Mouse (Mus musculus) intestine, embryonic 16.5 days (tissue): ENCODE data around the gene Lyrm7. TPM values are rescaled to one million over a fixed set of nuclear protein-coding genes. Genes with fewer than 3 reads are reported as not detected.
A peak's percentile ranks its signal among the peaks of the same experiment; 100 is the strongest.

Source experiments
- ATAC-seq: fragments of 200-750 bp; cut with Nextera tagmentation; 2 replicates; pipeline ENCODE4 v1.8.0; 2017; ENCODE audit warnings: moderate TSS enrichment, moderate library complexity
- H3K27ac ChIP-seq: fragments of 300-500 bp; sonication (generic); 2 replicates; pipeline ENCODE4 v1.5.1; 2014; ENCODE audit warnings: mild to moderate bottlenecking, low read length
- H3K27me3 ChIP-seq: fragments of 300-500 bp; sonication (generic); replicated peaks from 2 replicates; pipeline ENCODE4 v1.6.1; 2014; ENCODE audit warnings: low read length, control low read depth, mixed read lengths; ENCODE audit not compliant: control insufficient read depth, insufficient read depth
- H3K36me3 ChIP-seq: fragments of 300-500 bp; sonication (generic); 2 replicates; pipeline ENCODE4 v1.6.1; 2014; ENCODE audit warnings: low read length, control low read depth; ENCODE audit not compliant: control insufficient read depth, insufficient read depth
- H3K4me1 ChIP-seq: fragments of 300-500 bp; sonication (generic); 2 replicates; pipeline ENCODE4 v1.6.1; 2014; ENCODE audit warnings: low read length, control low read depth, mixed read lengths; ENCODE audit not compliant: control insufficient read depth, insufficient read depth
- H3K4me2 ChIP-seq: fragments of 300-500 bp; sonication (generic); 2 replicates; pipeline ENCODE4 v1.6.1; 2014; ENCODE audit warnings: low read depth, low read length, control low read depth
- H3K4me3 ChIP-seq: fragments of 300-500 bp; sonication (generic); 2 replicates; pipeline ENCODE4 v1.5.1; 2014; ENCODE audit warnings: mild to moderate bottlenecking, low read length
- H3K9ac ChIP-seq: fragments of 300-500 bp; sonication (generic); 2 replicates; pipeline ENCODE4 v1.6.1; 2014; ENCODE audit warnings: low read depth, low read length
- H3K9me3 ChIP-seq: fragments of 300-500 bp; sonication (generic); 2 replicates; pipeline ENCODE4 v1.6.1; 2016; ENCODE audit warnings: low read length, control low read depth; ENCODE audit not compliant: control insufficient read depth
- WGBS: fragments of 180-500 bp; shearing (Covaris S2); extraction: QIAGEN DNeasy Blood & Tissue Kit; methylation state at CpG from one replicate; pipeline ENCODE4 v1.1.7; 2014; 5-methylcytosine and 5-hydroxymethylcytosine counted together
- polyA plus RNA-seq: library from polyadenylated mRNA; unstranded; fragments of >200 nt; fragmentation: Nextera tagmentation; extraction: Ambion mirVana; gene quantifications from 2 replicates; pipeline ENCODE4 v1.2.1, GENCODE M21; 2015

Lyrm7 gene
- 9.7 and 12.7 TPM in 2 replicates for polyA plus RNA-seq

GRCm38 (mm10) chr11:54860256-54861038 is at the start of gene Lyrm7:
Lyrm7 (minus strand) TSS chr11:54860916.
- H3K9me3 ChIP-seq = no peaks in the 10 kb centered on the region
- peak within 1 kb of the TSS; percentile 78 for H3K9ac ChIP-seq
- H3K4me2 ChIP-seq = peak within 1 kb of the TSS; percentile 74
- no peaks in the 10 kb centered on the region for H3K27me3 ChIP-seq
- H3K36me3 ChIP-seq = no peaks in the 10 kb centered on the region
- peak; percentile 98 for ATAC-seq
- H3K27ac ChIP-seq = peak within 1 kb of the TSS; percentile 85
- under 1% methylated on average over 42 of the region's 42 CpGs for WGBS
- peaks cover 6% of the 10 kb centered on the region; the same call in 1 of the 2 replicates for H3K4me1 ChIP-seq
- H3K4me3 ChIP-seq = peak within 1 kb of the TSS; percentile 67

GRCm38 (mm10) chr11:54910081-54910665 is 49.5 kb upstream of the Lyrm7 start:
- no peak overlapping the region for H3K9ac ChIP-seq
- H3K27ac ChIP-seq = no peak overlapping the region
- no peak overlapping the region for H3K4me2 ChIP-seq
- WGBS = 88% methylated on average over 12 of the region's 12 CpGs
- H3K4me3 ChIP-seq = no peak overlapping the region
- H3K27me3 ChIP-seq = no peaks in the 10 kb centered on the region
- no peak for ATAC-seq
- H3K36me3 ChIP-seq = peaks cover 7% of the 10 kb centered on the region
- no peaks in the 10 kb centered on the region for H3K9me3 ChIP-seq
- peaks cover 10% of the 10 kb centered on the region; the same call in 1 of the 2 replicates for H3K4me1 ChIP-seq

- 93% methylated on average over 11 of the region's 11 CpGs for WGBS
- Histone ChIP-seq H3K36me3 (peaks cover 7% of the 10 kb centered on the region), H3K27ac (no peak overlapping the region), H3K9ac (no peak overlapping the region), H3K27me3 (no peaks in the 10 kb centered on the region), H3K4me1 (peaks cover 17% of the 10 kb centered on the region; the same call in 1 of the 2 replicates), H3K4me2 (no peak overlapping the region), H3K4me3 (no peak overlapping the region), H3K9me3 (no peaks in the 10 kb centered on the region)
- ATAC-seq = no peak
Observed at GRCm38 (mm10) chr11:54909273-54909672, 48.6 kb upstream of the Lyrm7 start.

- H3K27ac ChIP-seq = 0 out of 2 replicates have a peak overlapping the region, but pooled peaks have one; percentile 54
- no peak overlapping the region for H3K4me2 ChIP-seq
- peaks cover 2% of the 10 kb centered on the region for H3K36me3 ChIP-seq
- H3K9me3 ChIP-seq = no peaks in the 10 kb centered on the region
- H3K4me3 ChIP-seq = no peak overlapping the region
- ATAC-seq = no peak
- H3K27me3 ChIP-seq = no peaks in the 10 kb centered on the region
- 83% methylated on average over 5 of the region's 5 CpGs for WGBS
- peaks cover 32% of the 10 kb centered on the region for H3K4me1 ChIP-seq
- H3K9ac ChIP-seq = no peak overlapping the region
Observed at GRCm38 (mm10) chr11:54907259-54907658, 46.5 kb upstream of the Lyrm7 start.

- H3K4me2 ChIP-seq = no peak overlapping the region
- no peaks in the 10 kb centered on the region for H3K9me3 ChIP-seq
- no peak overlapping the region for H3K4me3 ChIP-seq
- WGBS = 66% methylated on average over 4 of the region's 4 CpGs
- H3K36me3 ChIP-seq = peaks cover 2% of the 10 kb centered on the region
- peak overlapping the region; percentile 54 for H3K27ac ChIP-seq
- H3K27me3 ChIP-seq = no peaks in the 10 kb centered on the region
- H3K4me1 ChIP-seq = peaks cover 33% of the 10 kb centered on the region
- no peak for ATAC-seq
- H3K9ac ChIP-seq = peak overlapping the region; percentile 41
Observed at GRCm38 (mm10) chr11:54906466-54906865, 45.8 kb upstream of the Lyrm7 start.

GRCm38 (mm10) chr11:54905931-54906330 is 45.2 kb upstream of the Lyrm7 start:
- Histone ChIP-seq H3K9me3 (no peaks in the 10 kb centered on the region), H3K4me3 (no peak overlapping the region), H3K36me3 (peaks cover 2% of the 10 kb centered on the region), H3K9ac (peak overlapping the region; percentile 41), H3K4me2 (no peak overlapping the region; the same call in 1 of the 2 replicates), H3K27me3 (no peaks in the 10 kb centered on the region), H3K4me1 (peaks cover 33% of the 10 kb centered on the region), H3K27ac (peak overlapping the region; percentile 54)
- WGBS = 38% methylated on average over 4 of the region's 4 CpGs
- ATAC-seq = peak; percentile 21

- WGBS = 89% methylated on average over 3 of the region's 3 CpGs
- H3K4me3 ChIP-seq = no peak overlapping the region
Observed at GRCm38 (mm10) chr11:54905086-54905485, 44.4 kb upstream of the Lyrm7 start.

GRCm38 (mm10) chr11:54903940-54904706 is 43.4 kb upstream of the Lyrm7 start:
- peaks cover 2% of the 10 kb centered on the region; the same call in 1 of the 2 replicates for H3K36me3 ChIP-seq
- peak overlapping the region; percentile 66 for H3K4me3 ChIP-seq
- peaks cover 33% of the 10 kb centered on the region for H3K4me1 ChIP-seq
- no peaks in the 10 kb centered on the region for H3K27me3 ChIP-seq
- H3K9me3 ChIP-seq = no peaks in the 10 kb centered on the region
- ATAC-seq = peak; percentile 59
- WGBS = 45% methylated on average over 4 of the region's 4 CpGs
- peak overlapping the region; percentile 67 for H3K27ac ChIP-seq
- peak overlapping the region; percentile 89 for H3K4me2 ChIP-seq
- peak overlapping the region; percentile 74 for H3K9ac ChIP-seq

More at GRCm38 (mm10) chr11:54905086-54905485, 44.4 kb upstream of the Lyrm7 start:
- no peaks in the 10 kb centered on the region for H3K27me3 ChIP-seq
- H3K4me2 ChIP-seq = no peak overlapping the region
- peaks cover 2% of the 10 kb centered on the region for H3K36me3 ChIP-seq
- no peaks in the 10 kb centered on the region for H3K9me3 ChIP-seq
- no peak overlapping the region for H3K27ac ChIP-seq
- peaks cover 33% of the 10 kb centered on the region for H3K4me1 ChIP-seq
- ATAC-seq = no peak
- H3K9ac ChIP-seq = no peak overlapping the region

GRCm38 (mm10) chr11:54903339-54903738 is 42.6 kb upstream of the Lyrm7 start:
- 63% methylated on average over 5 of the region's 5 CpGs for WGBS
- no peaks in the 10 kb centered on the region for H3K27me3 ChIP-seq
- no peaks in the 10 kb centered on the region for H3K9me3 ChIP-seq
- H3K9ac ChIP-seq = peak overlapping the region; percentile 74
- H3K4me3 ChIP-seq = peak overlapping the region; percentile 66
- 0 out of 2 replicates have a peak, but pooled peaks cover 2% of the 10 kb centered on the region for H3K36me3 ChIP-seq
- H3K4me1 ChIP-seq = peaks cover 33% of the 10 kb centered on the region
- ATAC-seq = no peak
- H3K27ac ChIP-seq = peak overlapping the region; percentile 67
- H3K4me2 ChIP-seq = peak overlapping the region; percentile 89
